Mouse (Mus musculus) MEL (cell line): ENCODE data around the gene Tmem131. TPM values are rescaled to one million over a fixed set of nuclear protein-coding genes. Genes with fewer than 3 reads are reported as not detected.

ENCODE experiments used
- DNase-seq: peaks from one replicate; pipeline ENCODE4 v3.0.0; 2011; ENCODE audit warnings: low read depth, low spot score
- H3K27ac ChIP-seq: 2 replicates; pipeline ENCODE4 v1.5.1; 2012; ENCODE audit warnings: low read depth, mild to moderate bottlenecking, control low read depth, low read length, moderate library complexity; ENCODE audit not compliant: control insufficient read depth
- H3K27me3 ChIP-seq, 2 experiments: fragments of 150-350 bp in 1 of 2; sonication (generic) in 1 of 2; 2 replicates each; pipeline ENCODE4 v1.6.1; 2012; ENCODE audit warnings: low read length in 2 of 2, mild to moderate bottlenecking in 2 of 2, improper control_type of control experiment in 1 of 2, moderate library complexity in 1 of 2; ENCODE audit not compliant: insufficient read depth in 2 of 2, control insufficient read depth in 1 of 2
- H3K36me3 ChIP-seq, 2 experiments: 2 replicates each; pipeline ENCODE4 v1.6.1; 2012 to 2014; ENCODE audit warnings: low read length in 2 of 2, improper control_type of control experiment in 1 of 2, inconsistent platforms in 1 of 2, mild to moderate bottlenecking in 1 of 2; ENCODE audit not compliant: insufficient read depth in 2 of 2, control insufficient read depth in 1 of 2
- H3K4me1 ChIP-seq, 2 experiments: fragments of 150-350 bp in 1 of 2; sonication (generic) in 1 of 2; 2 replicates each; pipeline ENCODE4 v1.6.1; 2012; ENCODE audit warnings: low read length in 2 of 2, improper control_type of control experiment in 1 of 2, mild to moderate bottlenecking in 1 of 2; ENCODE audit not compliant: insufficient read depth in 2 of 2, control insufficient read depth in 1 of 2
- H3K4me3 ChIP-seq, 2 experiments: fragments of 150-350 bp in 1 of 2; sonication (generic) in 1 of 2; 2 replicates each; pipeline ENCODE4 v1.5.1; 2012; ENCODE audit warnings: low read depth in 2 of 2, low read length in 2 of 2, mild to moderate bottlenecking in 2 of 2, moderate library complexity in 2 of 2, control low read depth in 1 of 2, improper control_type of control experiment in 1 of 2; ENCODE audit not compliant: control insufficient read depth in 1 of 2, insufficient read depth in 1 of 2
- H3K79me2 ChIP-seq: 2 replicates; pipeline ENCODE4 v1.6.1; 2012; ENCODE audit warnings: mild to moderate bottlenecking, low read length, moderate library complexity; ENCODE audit not compliant: control insufficient read depth, poor library complexity, insufficient read depth
- H3K9ac ChIP-seq: 2 replicates; pipeline ENCODE4 v1.6.1; 2012; ENCODE audit warnings: low read depth, mild to moderate bottlenecking, control low read depth, low read length, moderate library complexity; ENCODE audit not compliant: control insufficient read depth, poor library complexity, severe bottlenecking
- H3K9me3 ChIP-seq: fragments of 150-350 bp; sonication (generic); replicated peaks from 2 replicates; pipeline ENCODE4 v1.6.1; 2012; ENCODE audit warnings: mild to moderate bottlenecking, low read length, improper control_type of control experiment, moderate library complexity; ENCODE audit not compliant: insufficient read depth
- BHLHE40 ChIP-seq: IDR thresholded peaks from 2 replicates; pipeline ENCODE4 v1.6.1; 2012; ENCODE audit warnings: low read depth, mild to moderate bottlenecking, inconsistent platforms, low read length, improper control_type of control experiment, borderline replicate concordance
- CHD1 ChIP-seq: IDR thresholded peaks from 2 replicates; pipeline ENCODE4 v1.6.1; 2012; ENCODE audit warnings: low read depth, mild to moderate bottlenecking, inconsistent platforms, low read length, improper control_type of control experiment
- CTCF ChIP-seq, 3 experiments: IDR thresholded peaks in 2 of 3; conservative IDR thresholded peaks in 1 of 3; 2 replicates each; pipeline ENCODE4 v1.5.1; 2011 to 2012; ENCODE audit warnings: low read length in 3 of 3, low read depth in 2 of 3, mild to moderate bottlenecking in 2 of 3, improper control_type of control experiment in 1 of 3, inconsistent platforms in 1 of 3, mixed read lengths in 1 of 3, moderate library complexity in 1 of 3; ENCODE audit not compliant: control insufficient read depth in 1 of 3, insufficient read depth in 1 of 3, poor library complexity in 1 of 3, severe bottlenecking in 1 of 3
- ELF1 ChIP-seq: IDR thresholded peaks from 2 replicates; pipeline ENCODE4 v1.6.1; 2014; ENCODE audit warnings: low read depth, mild to moderate bottlenecking, inconsistent platforms, low read length, improper control_type of control experiment, moderate library complexity
- EP300 ChIP-seq, 2 experiments: IDR thresholded peaks; 2 replicates each; pipeline ENCODE4 v1.6.1; 2011; ENCODE audit warnings: improper control_type of control experiment in 2 of 2, low read length in 2 of 2, low read depth in 1 of 2, mild to moderate bottlenecking in 1 of 2
- GABPA ChIP-seq: IDR thresholded peaks from 2 replicates; pipeline ENCODE4 v1.6.1; 2012; ENCODE audit warnings: low read depth, mild to moderate bottlenecking, inconsistent platforms, low read length, improper control_type of control experiment, moderate library complexity
- GATA1 ChIP-seq: IDR thresholded peaks from 2 replicates; pipeline ENCODE4 v1.6.1; 2011; ENCODE audit warnings: low read depth, low read length, improper control_type of control experiment
- HCFC1 ChIP-seq: IDR thresholded peaks from 2 replicates; pipeline ENCODE4 v1.6.1; 2012; ENCODE audit warnings: low read depth, mild to moderate bottlenecking, inconsistent platforms, low read length, improper control_type of control experiment, moderate library complexity
- JUND ChIP-seq: IDR thresholded peaks from 2 replicates; pipeline ENCODE4 v1.6.1; 2011; ENCODE audit warnings: low read depth, mild to moderate bottlenecking, improper control_type of control experiment, low read length
- MAFK ChIP-seq: IDR thresholded peaks from 2 replicates; pipeline ENCODE4 v1.6.1; 2011; ENCODE audit warnings: low read depth, mild to moderate bottlenecking, low read length, improper control_type of control experiment, borderline replicate concordance
- MAX ChIP-seq: IDR thresholded peaks from 2 replicates; pipeline ENCODE4 v1.6.1; 2011; ENCODE audit warnings: low read length, improper control_type of control experiment
- MAZ ChIP-seq: IDR thresholded peaks from 2 replicates; pipeline ENCODE4 v1.6.1; 2012; ENCODE audit warnings: low read depth, mild to moderate bottlenecking, inconsistent platforms, low read length, improper control_type of control experiment
- POLR2A ChIP-seq, 2 experiments: IDR thresholded peaks; 2 replicates each; pipeline ENCODE4 v1.6.1; 2011 to 2012; ENCODE audit warnings: low read length in 2 of 2, mild to moderate bottlenecking in 2 of 2, control low read depth in 1 of 2, improper control_type of control experiment in 1 of 2, low read depth in 1 of 2, moderate library complexity in 1 of 2; ENCODE audit not compliant: control insufficient read depth in 1 of 2, insufficient read depth in 1 of 2, poor library complexity in 1 of 2
- POLR2AphosphoS2 ChIP-seq: IDR thresholded peaks from 2 replicates; pipeline ENCODE4 v1.6.1; 2011; ENCODE audit warnings: low read length, improper control_type of control experiment
- RCOR1 ChIP-seq: IDR thresholded peaks from 2 replicates; pipeline ENCODE4 v1.6.1; 2012; ENCODE audit warnings: low read depth, mild to moderate bottlenecking, inconsistent platforms, low read length, improper control_type of control experiment
- SIN3A ChIP-seq: IDR thresholded peaks from 2 replicates; pipeline ENCODE4 v1.6.1; 2012; ENCODE audit warnings: low read length, improper control_type of control experiment, inconsistent platforms
- UBTF ChIP-seq: IDR thresholded peaks from 2 replicates; pipeline ENCODE4 v1.6.1; 2012; ENCODE audit warnings: low read depth, mild to moderate bottlenecking, inconsistent platforms, low read length, improper control_type of control experiment, moderate library complexity, borderline replicate concordance; ENCODE audit not compliant: insufficient read depth
- USF1 ChIP-seq: IDR thresholded peaks from 2 replicates; pipeline ENCODE4 v1.6.1; 2014; ENCODE audit warnings: low read depth, mild to moderate bottlenecking, inconsistent platforms, low read length, improper control_type of control experiment, moderate library complexity
- ZC3H11A ChIP-seq: IDR thresholded peaks from 2 replicates; pipeline ENCODE4 v1.6.1; 2012; ENCODE audit warnings: low read depth, mild to moderate bottlenecking, inconsistent platforms, low read length, improper control_type of control experiment
- ZMIZ1 ChIP-seq: IDR thresholded peaks from 2 replicates; pipeline ENCODE4 v1.6.1; 2012; ENCODE audit warnings: low read depth, mild to moderate bottlenecking, inconsistent platforms, low read length, improper control_type of control experiment, moderate library complexity
- polyA plus RNA-seq, 2 experiments: library from polyadenylated mRNA; stranded (reverse) in 1 of 2; unstranded in 1 of 2; fragments of >175 nt in 1 of 2; fragments of >200 nt in 1 of 2; gene quantifications; 2 replicates each; pipeline versions ENCODE4 v1.2.1 to v1.2.4; 2012; ENCODE audit warnings: low replicate concordance in 2 of 2, low read depth in 1 of 2; ENCODE audit not compliant: insufficient read length in 2 of 2, insufficient read depth in 1 of 2, missing spikeins in 1 of 2
- total RNA-seq: library from RNA; depleted of rRNA; stranded (reverse); fragments of 300-350 nt; gene quantifications from 2 replicates; pipeline ENCODE4 v1.2.3, GENCODE M21; 2012

Tmem131 gene
- total and polyA plus RNA-seq, 3 experiments = 11.4 to 196 (median 48.8) TPM

DNA sequence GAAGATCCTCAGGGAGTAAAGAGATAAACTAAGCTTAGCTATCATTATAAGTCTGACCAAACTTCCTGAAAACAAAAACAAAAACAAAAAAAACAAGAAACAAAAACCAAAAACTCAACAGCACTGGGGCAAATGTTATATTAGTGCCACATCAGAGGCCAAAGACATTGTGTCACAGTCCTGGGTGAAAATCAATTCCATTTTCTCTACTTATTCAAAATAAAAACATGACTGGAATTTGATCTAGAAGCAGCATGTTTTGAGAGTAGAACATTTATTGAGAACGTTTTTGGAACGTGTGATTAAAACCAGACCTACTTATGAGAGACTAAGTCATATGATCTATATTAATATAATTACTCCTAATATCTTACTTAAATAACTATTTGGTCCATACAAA lies 6.5 kb downstream of the Tmem131 start:
- H3K4me1 ChIP-seq = peaks cover 27 to 32% of the 10 kb centered on the region in 2 experiments
- H3K4me3 ChIP-seq = no peak overlapping the region
- no peak for DNase-seq
- no peaks in the 10 kb centered on the region for H3K27me3 ChIP-seq
- no peaks in the 10 kb centered on the region for H3K9me3 ChIP-seq
- H3K27ac ChIP-seq = no peak overlapping the region
- peaks cover 43% of the 10 kb centered on the region for H3K79me2 ChIP-seq
- H3K36me3 ChIP-seq = peaks cover 0 to 44% of the 10 kb centered on the region in 2 experiments; a peak in 2 of 4 replicates
- TF ChIP-seq MAZ = no peak
- no peak for TF ChIP-seq JUND
- no peak for TF ChIP-seq BHLHE40
- TF ChIP-seq ZMIZ1 = no peak
- no peak for TF ChIP-seq ELF1
- TF ChIP-seq CHD1 = no peak
- no peak for TF ChIP-seq POLR2A (IDR thresholded peaks at IDR 0.05; ENCODE audit: control insufficient read depth in 1 of 2, insufficient read depth in 1 of 2, low read depth in 1 of 2, low read length in 2 of 2, poor library complexity in 1 of 2)
- TF ChIP-seq GABPA = no peak
- TF ChIP-seq ZC3H11A = no peak
- TF ChIP-seq USF1 = no peak
- no peak overlapping the region for H3K9ac ChIP-seq

DNA sequence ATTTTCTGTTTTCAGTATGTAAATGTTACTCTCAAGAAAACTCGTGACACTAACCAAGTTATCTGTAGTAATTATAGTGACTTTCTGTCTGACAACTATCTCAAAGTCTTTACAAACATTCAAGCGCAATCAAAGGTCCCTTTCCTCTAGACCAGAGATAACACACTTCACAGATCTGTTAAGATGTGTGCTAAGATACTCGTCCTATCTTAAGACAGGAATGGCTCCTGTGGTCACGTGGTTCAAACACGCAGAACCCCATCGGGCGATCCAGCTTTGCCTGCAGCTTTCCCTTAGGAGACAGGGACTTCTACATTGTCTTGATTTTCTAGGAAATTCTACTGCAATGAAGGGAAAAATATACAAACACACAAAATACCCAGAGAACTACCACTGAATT lies 6.9 kb downstream of the Tmem131 start:
- Histone ChIP-seq H3K9me3 (no peaks in the 10 kb centered on the region), H3K27me3 (no peaks in the 10 kb centered on the region), H3K27ac (no peak overlapping the region), H3K4me3 (no peak overlapping the region), H3K79me2 (peaks cover 46% of the 10 kb centered on the region), H3K9ac (no peak overlapping the region), H3K36me3 (peaks cover 0 to 44% of the 10 kb centered on the region in 2 experiments; a peak in 2 of 4 replicates), H3K4me1 (peaks cover 27 to 32% of the 10 kb centered on the region in 2 experiments)
- no peak for DNase-seq
- no peak for TF ChIP-seq MAFK
- TF ChIP-seq HCFC1 = 0 out of 2 replicates have a peak, but pooled peaks have one; percentile 15
- peak; percentile 64 for TF ChIP-seq USF1
- peak; percentile 54 for TF ChIP-seq GATA1
- TF ChIP-seq CTCF (IDR thresholded peaks at IDR 0.05 in 2 of 3, conservative IDR thresholded peaks at IDR 0.05 in 1 of 3; ENCODE audit: control insufficient read depth in 1 of 3, insufficient read depth in 1 of 3, low read depth in 2 of 3, low read length in 3 of 3, poor library complexity in 1 of 3, severe bottlenecking in 1 of 3) = no peak
- TF ChIP-seq MAX = no peak
- no peak for TF ChIP-seq POLR2A (IDR thresholded peaks at IDR 0.05; ENCODE audit: control insufficient read depth in 1 of 2, insufficient read depth in 1 of 2, low read depth in 1 of 2, low read length in 2 of 2, poor library complexity in 1 of 2)
- peak; percentile 54; the same call in 1 of the 2 replicates for TF ChIP-seq RCOR1
- TF ChIP-seq UBTF = no peak
- TF ChIP-seq POLR2AphosphoS2 = no peak
- TF ChIP-seq EP300 (IDR thresholded peaks at IDR 0.05; ENCODE audit: low read depth in 1 of 2, low read length in 2 of 2) = peak; percentile 16 to 31; a peak in 2 of 4 replicates
- no peak for TF ChIP-seq SIN3A
- 0 out of 2 replicates have a peak, but pooled peaks have one; percentile 48 for TF ChIP-seq CHD1
